Mouse (Mus musculus) kidney, postnatal 25 days (tissue): ENCODE results near the gene Stat1.

ENCODE experiments used
- DNase-seq, 2 experiments: peaks; one replicate each; pipeline ENCODE4 v3.0.0; 2021; ENCODE audit warnings: mixed read lengths in 2 of 2

Stat1 gene

GRCm38 (mm10) chr1:52133254-52133653, 14.0 kb downstream of the Stat1 start:
- DNase-seq, result no peak

- DNase-seq, result no peak
These were observed 18.1 kb downstream of the Stat1 start for GRCm38 (mm10) chr1:52137292-52137691.

- no peak for DNase-seq
These were observed 21.3 kb downstream of the Stat1 start for GRCm38 (mm10) chr1:52140534-52140933.

GRCm38 (mm10) chr1:52141482-52141881, 22.2 kb downstream of the Stat1 start:
- no peak for DNase-seq

GRCm38 (mm10) chr1:52142117-52142516, 22.9 kb downstream of the Stat1 start:
- no peak for DNase-seq

- DNase-seq, result no peak
These were observed 24.0 kb downstream of the Stat1 start for GRCm38 (mm10) chr1:52143191-52143590.

GRCm38 (mm10) chr1:52143596-52144156, 24.4 kb downstream of the Stat1 start:
- DNase-seq, result no peak

- no peak for DNase-seq
These were observed 25.7 kb downstream of the Stat1 start for GRCm38 (mm10) chr1:52144907-52145306.

GRCm38 (mm10) chr1:52146214-52146970, 27.2 kb downstream of the Stat1 start:
- peak; percentile 69 to 72 for DNase-seq

- DNase-seq, result no peak
These were observed 28.2 kb downstream of the Stat1 start for GRCm38 (mm10) chr1:52147431-52147830.

GRCm38 (mm10) chr1:52148178-52148577, 28.9 kb downstream of the Stat1 start:
- DNase-seq, result peak in 1 of 2 experiments; percentile 29

- DNase-seq, result no peak
These were observed 29.5 kb downstream of the Stat1 start for GRCm38 (mm10) chr1:52148696-52149095.

GRCm38 (mm10) chr1:52149934-52150346, 30.7 kb downstream of the Stat1 start:
- no peak for DNase-seq

GRCm38 (mm10) chr1:52150676-52151075, 31.4 kb downstream of the Stat1 start:
- no peak for DNase-seq

- no peak for DNase-seq
These were observed 31.9 kb downstream of the Stat1 start for GRCm38 (mm10) chr1:52151166-52151565.

GRCm38 (mm10) chr1:52152369-52152768, 33.1 kb downstream of the Stat1 start:
- no peak for DNase-seq

- DNase-seq, result no peak
These were observed 33.7 kb downstream of the Stat1 start for GRCm38 (mm10) chr1:52152936-52153335.

GRCm38 (mm10) chr1:52154890-52155289, 35.6 kb downstream of the Stat1 start:
- DNase-seq, result peak; percentile 61 to 87

- no peak for DNase-seq
These were observed 37.1 kb downstream of the Stat1 start for GRCm38 (mm10) chr1:52156351-52156750.

GRCm38 (mm10) chr1:52158040-52158439, 38.8 kb downstream of the Stat1 start:
- no peak for DNase-seq

GRCm38 (mm10) chr1:52158490-52159381, 39.5 kb downstream of the Stat1 start:
- DNase-seq, result no peak

GRCm38 (mm10) chr1:52161151-52161550, 41.9 kb downstream of the Stat1 start:
- DNase-seq, result no peak

GRCm38 (mm10) chr1:52163707-52164457, 44.6 kb downstream of the Stat1 start:
- no peak for DNase-seq
